Mouse (Mus musculus) gastrocnemius, adult 18-20 months (tissue): Measurements from ENCODE around the gene Nrd1. TPM values are rescaled to one million over a fixed set of nuclear protein-coding genes. Genes with fewer than 3 reads are reported as not detected.

Source experiments
- DNase-seq: peaks from one replicate; pipeline ENCODE4 v3.0.0; 2021; ENCODE audit warnings: low spot score
- microRNA-seq: library from miRNA; unstranded; fragments of <30 nt; microRNA quantifications from one replicate; pipeline ENCODE4 v1.2.0, GENCODE M21; 2021
- total RNA-seq, 2 experiments: library from RNA; stranded (reverse); gene quantifications; 2 replicates each; pipeline ENCODE4 v1.2.3; 2021

The Nrd1 gene
- total RNA-seq, 2 experiments from 2014 or later, result 150 to 152 TPM

- DNase-seq, result no peak
Observed at GRCm38 (mm10) chr4:109092344-109092743, 91.9 kb downstream of the Nrd1 start.

DNA sequence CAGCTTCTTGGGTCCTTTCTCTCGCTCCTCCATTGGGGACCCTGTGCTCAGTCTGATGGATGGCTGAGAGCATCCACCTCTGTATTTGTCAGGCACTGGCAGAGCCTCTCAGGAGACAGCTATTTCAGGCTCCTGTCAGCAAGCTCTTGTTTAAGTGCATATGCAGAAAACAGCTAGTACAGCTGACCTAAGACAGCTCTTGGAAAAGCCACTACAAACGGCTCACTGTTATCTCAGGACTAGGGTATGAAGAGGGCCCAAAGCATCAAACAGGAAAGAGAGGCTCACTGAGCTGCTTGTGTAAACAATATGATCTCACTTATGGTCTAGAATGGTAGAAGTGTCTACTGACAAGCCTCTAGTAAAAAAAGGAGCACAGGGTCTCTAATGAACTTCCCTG is 93.8 kb downstream of the Nrd1 start:
- DNase-seq, result no peak

- DNase-seq, result no peak
Observed at GRCm38 (mm10) chr4:109098861-109099260, 98.4 kb downstream of the Nrd1 start.

DNA sequence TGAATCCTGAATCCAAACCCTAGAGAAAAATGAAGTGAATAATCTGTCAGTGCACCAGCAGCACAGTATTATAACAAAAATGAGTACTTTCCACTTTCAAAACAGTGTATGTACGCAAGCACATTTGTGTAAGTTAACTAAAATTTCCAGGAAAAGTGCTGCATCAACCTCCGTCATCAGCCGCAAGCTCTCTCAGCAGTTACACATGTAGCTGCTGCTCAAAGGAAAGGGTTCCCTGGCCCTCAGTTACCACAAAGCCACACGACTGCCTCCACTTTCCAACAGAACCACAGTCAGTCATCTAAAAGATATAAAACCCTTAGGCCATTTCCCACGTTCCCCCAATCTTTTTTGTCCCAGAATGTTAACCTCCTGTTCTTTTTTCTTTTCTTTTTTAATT is 102.1 kb downstream of the Nrd1 start:
- no peak for DNase-seq

DNA sequence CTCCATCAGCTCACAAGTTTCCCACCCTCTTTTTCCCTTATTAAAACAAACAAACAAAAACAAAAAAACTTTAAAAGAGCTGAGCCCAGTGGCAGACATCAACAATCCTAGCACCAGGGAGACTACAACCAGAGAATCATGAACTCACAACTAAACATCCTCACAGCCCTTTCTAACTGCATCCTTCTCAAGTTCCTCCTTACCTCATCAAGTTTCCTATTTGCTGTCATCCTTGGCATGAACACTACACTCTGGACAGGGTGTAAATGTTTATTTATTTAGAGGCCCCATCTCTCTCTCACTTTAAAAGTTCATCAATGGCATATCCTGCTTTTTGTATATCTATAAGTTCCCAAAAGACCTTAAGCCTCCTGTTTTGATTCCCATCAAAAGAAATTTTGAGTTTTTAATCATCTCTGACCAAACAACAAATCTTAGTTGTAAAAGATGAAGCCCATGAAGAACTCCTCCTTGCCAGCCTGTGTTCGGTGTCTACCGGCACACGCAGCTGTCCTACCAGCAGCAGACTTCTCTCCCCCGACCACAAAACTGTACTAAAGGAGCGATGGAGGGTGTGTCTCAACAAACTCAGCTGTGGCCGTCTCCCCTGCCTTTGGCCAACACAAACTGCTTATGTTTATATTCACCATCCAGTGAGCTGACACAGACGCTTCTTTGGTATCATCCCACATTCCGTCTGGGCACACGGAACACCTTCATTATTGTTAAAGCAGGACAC is 102.9 kb downstream of the Nrd1 start:
- DNase-seq, result peak; percentile 26

DNA sequence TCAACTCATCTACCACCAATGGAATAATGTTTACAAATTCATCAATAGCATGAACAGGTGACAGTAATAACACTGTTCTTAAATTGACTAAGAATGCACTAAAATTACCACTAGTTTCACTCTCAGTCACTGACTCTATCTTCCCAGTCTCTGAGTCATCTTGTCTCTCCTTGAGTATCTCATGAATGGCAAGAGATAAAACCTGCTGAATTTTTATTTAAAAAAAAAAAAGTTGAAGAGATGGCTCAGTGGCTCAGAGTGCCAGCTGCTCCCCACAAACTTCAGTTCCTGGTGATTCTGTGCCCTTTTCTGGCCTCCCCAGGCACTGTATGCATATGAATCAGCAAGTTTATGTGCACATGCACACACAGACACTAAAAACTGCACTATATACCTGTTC is 104.8 kb downstream of the Nrd1 start:
- no peak for DNase-seq

- peak; percentile 24 for DNase-seq
Observed at GRCm38 (mm10) chr4:109106034-109106433, 105.6 kb downstream of the Nrd1 start.

DNA sequence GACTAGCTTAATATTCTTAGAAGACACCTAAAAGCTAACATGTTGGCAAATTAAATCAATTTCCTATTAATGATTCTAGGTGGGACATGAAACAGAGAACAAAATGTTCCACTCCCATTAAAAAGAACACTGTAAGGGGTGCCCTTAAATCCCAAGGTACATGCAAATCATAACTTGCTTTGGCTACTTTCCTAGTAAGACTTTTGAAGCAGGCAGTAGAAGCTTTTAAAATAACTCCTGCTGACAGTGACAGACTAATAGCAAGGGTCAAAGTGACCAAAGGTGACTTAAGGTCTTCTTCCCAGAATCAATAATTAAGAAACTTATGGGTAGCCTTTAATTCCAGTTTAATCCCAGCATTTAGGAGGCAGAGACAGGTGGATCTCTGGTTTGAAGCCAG is 106.1 kb downstream of the Nrd1 start:
- DNase-seq, result no peak

DNA sequence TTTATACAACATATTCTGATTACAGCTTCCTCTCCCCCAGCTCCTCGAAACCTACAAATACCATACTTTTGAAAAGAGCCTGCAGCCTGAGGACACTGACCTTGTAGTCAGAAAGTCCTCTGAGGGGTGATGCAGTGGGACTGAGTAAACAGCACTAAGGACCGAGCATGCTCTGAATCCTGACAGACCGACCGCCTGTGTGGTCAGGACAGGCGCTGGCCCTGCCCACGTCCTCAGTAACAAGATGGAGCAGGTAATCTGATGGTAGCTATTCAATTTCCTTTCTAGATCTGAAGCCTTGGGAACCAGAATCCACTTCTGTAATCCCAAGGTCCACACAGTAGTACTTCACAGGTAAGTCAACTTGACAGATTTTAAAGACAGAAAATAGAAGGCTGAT is 108.6 kb downstream of the Nrd1 start:
- DNase-seq, result no peak

GRCm38 (mm10) chr4:109109686-109110085 is 109.2 kb downstream of the Nrd1 start:
- DNase-seq, result no peak

DNA sequence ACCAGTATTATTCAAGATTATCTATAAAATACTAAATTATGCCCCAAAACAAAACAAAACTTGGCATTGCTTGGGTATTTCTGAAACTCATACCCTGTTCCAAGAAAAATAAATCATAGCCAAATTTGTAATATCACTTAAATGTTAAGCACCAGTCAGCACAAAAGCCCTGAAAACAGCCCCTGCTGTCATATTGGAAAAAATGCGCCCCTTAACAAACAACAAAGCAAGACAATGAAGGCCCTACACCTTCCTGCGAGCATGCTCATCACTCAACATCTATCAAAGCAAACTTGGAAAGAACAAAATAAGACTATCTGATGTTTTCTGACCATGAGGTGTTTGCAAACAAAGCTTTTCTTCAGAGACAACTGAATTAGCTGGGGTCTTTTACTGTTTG is 110.5 kb downstream of the Nrd1 start:
- no peak for DNase-seq

Small RNA genes within 50 kb of the gene (microRNA-seq; reads per million reads assigned to microRNA genes)
- gene Mir761, result not detected

Other genes starting within 250 kb of the Nrd1 start
- 10 to 100 TPM; 58.2 to 61.6 TPM for gene Zfyve9, start 219.9 kb upstream of the Nrd1 start, total RNA-seq
- gene Btf3l4, start 167.0 kb upstream of the Nrd1 start, total RNA-seq, result 10 to 100 TPM; 39.5 to 44.5 TPM
- 10 to 100 TPM; 10.9 to 12.0 TPM for gene Txndc12, start 166.1 kb upstream of the Nrd1 start, total RNA-seq
- 10 to 100 TPM; 21.2 to 24.5 TPM for gene Kti12, start 152.9 kb upstream of the Nrd1 start, total RNA-seq
- gene A730015C16Rik, start 152.0 kb upstream of the Nrd1 start, total RNA-seq, result not detected
- gene Rab3b, start 121.6 kb upstream of the Nrd1 start, total RNA-seq, result under 1 TPM; 0.14 to 0.21 TPM
- gene Osbpl9, start 201.6 kb downstream of the Nrd1 start, total RNA-seq, result 100 to 1,000 TPM in 1 of 2 experiments, 10 to 100 TPM in 1; 91.6 to 107 TPM
- gene Calr4, start 233.8 kb downstream of the Nrd1 start, total RNA-seq, result not detected